Mouse (Mus musculus) cerebellum, postnatal 10 days (tissue): ENCODE data around the gene Pcgf5.

Source experiments
- DNase-seq, 2 experiments: peaks; one replicate each; pipeline ENCODE4 v3.0.0; 2021; ENCODE audit warnings: mixed read lengths in 2 of 2

Pcgf5 gene

DNA sequence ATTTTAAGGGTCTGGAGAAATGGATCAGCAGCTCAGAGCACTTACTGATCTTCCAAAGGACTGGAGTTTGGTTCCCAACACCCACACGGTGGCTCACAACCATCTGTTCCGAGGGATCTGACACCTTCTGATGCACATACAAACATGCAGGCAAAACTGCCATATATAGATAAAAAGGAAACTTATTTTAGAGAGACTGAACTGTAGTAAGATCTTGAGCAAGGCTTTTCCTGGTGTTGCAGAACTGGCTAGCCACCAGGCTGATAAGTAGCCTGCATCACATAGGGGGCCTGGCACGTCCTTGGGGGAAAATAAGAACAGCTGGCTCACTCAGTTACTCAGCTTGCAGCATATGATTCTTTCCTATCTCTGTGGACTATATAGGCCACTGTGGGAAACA is 147.4 kb downstream of the Pcgf5 start:
- DNase-seq: no peak

DNA sequence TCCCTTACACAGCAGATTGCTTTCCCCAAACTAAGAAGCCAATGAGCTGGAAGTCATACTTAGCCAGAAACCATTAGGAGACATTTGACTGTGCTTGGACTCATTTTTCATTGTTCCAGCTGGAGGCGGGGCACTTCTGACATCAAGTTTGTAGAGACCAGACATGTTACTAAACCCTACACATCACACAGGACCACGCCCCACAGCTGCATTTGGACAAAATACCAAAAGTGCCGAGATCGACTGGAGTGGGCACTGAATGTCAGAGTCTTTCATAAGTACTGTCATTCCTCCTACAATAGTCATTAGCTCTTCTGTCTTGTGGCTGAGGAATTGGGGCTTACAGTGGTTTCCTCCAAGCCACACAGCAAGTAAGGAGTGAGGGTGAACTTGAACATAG is 148.4 kb downstream of the Pcgf5 start:
- peak; percentile 14 to 19 for DNase-seq

DNA sequence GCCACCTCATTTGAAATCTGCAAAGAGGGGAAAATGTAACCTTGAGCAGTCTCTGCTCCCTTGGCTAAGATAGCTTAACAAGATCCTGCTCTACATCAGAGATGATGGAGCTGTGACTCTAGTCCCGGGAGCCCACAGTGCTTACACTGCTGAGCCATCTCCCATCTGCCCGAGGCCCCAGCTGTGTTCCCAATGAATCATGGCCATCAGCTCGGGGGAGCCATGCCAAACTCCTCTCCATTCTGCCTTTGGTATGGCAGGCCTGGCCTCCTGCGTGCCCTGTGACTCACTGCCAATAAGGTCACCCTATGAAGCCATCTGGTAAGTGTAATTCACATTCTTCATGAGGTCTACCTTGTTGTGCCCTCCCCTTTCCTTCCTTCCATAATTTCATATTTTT is 149.0 kb downstream of the Pcgf5 start:
- DNase-seq: peak; percentile 81 to 88

DNA sequence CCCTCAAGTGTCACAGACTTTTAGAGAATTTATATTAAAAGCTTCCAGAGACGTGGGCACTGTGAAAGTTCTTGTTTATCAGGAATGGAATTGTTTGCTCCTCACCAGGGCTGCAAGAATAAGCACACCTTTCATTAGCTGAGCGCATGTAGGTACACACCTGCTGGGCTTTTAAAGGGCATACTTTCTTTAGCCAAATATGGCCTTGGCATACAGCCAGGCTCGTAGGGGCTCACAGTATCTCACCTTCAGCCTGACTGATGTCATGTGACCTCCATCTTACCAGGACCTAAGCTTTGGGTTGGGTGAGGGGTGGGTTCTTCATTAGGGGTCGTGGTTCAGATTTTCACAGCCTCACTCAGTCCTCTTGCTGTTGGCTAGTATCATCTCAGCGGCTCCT is 149.6 kb downstream of the Pcgf5 start:
- peak; percentile 48 to 52 for DNase-seq

DNA sequence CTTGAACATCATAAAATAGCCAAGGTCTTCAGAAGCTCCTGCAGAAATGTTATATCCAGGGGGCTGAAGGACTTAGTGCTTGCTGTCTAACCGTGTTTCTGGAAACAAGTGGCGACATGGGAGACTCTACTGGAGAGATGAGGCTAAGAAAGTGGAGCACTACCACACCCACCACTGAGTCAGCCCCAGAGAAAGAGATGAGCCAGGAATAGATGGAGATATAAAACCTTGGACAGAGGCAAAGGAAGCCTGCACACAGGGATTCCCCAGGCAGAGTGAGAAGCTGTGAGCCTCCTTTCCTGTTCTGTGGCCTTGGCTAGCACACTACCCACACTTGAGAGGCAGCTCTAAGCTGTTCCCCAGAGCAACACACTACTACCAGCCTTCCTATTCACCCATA is 156.6 kb downstream of the Pcgf5 start:
- DNase-seq: no peak
